Comparison of ENCODE assay signal across 10 mouse cellular contexts in the genomic region with DNA sequence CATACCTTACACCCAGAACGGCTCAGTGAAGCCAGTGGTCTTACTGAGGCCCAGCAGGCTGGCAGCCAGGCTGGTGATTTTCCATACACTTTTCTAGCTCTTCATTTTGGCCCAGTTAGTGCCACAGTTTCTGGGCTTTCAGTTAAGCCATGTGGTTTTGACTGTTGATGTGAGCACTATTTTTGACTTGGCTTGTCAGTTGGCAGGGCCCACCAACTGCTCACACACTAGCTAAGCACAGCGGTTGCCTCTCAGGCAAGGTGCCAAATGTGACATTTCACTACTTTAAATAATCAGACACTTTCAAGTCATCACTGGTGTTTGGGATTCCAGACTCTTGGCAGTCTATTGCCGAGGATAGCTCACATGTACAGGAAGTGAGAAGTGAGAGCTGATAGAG.
DNase-seq lines count a peak whose midpoint lies in the region; ATAC-seq and TF ChIP-seq lines count a peak whose summit lies in the region.
"Had no signal": no experiment of that assay in that cellular context is flagged by ENCODE, and none has a peak within 500 bp of the region (broad histone marks: within the 10 kb centered on the region; RNA-seq: fewer than 3 reads in every experiment).

No protein-coding gene starts in this region.

- no peak overlapping the region for H3K9ac ChIP-seq in lung, embryonic 15.5 days
- H3K9ac ChIP-seq: embryonic facial prominence, embryonic 12.5 days had no signal

- H3K27ac ChIP-seq in lung, embryonic 15.5 days = no peak overlapping the region
- no peak overlapping the region for H3K27ac ChIP-seq in thymus, adult 2 months (ENCODE audit: control insufficient read depth, insufficient read depth, low read length)
- H3K27ac ChIP-seq: embryonic facial prominence, embryonic 12.5 days had no signal

- peak; percentile 65; the same call in 1 of the 2 replicates for ATAC-seq in lung, embryonic 15.5 days (ENCODE audit: borderline replicate concordance, extremely low read depth, low FRiP score, low TSS enrichment)

- no peaks in the 10 kb centered on the region for H3K36me3 ChIP-seq in lung, embryonic 15.5 days
- no peaks in the 10 kb centered on the region for H3K36me3 ChIP-seq in thymus, adult 2 months (ENCODE audit: control insufficient read depth, insufficient read depth, low read length)
- H3K36me3 ChIP-seq: embryonic facial prominence, embryonic 12.5 days; G1E had no signal

- TF ChIP-seq POLR2A in lung, adult 2 months (IDR thresholded peaks at IDR 0.05; ENCODE audit: borderline replicate concordance, extremely low read depth, low read depth, low read length) = no peak
- no peak for TF ChIP-seq POLR2A in thymus, adult 2 months (IDR thresholded peaks at IDR 0.05; ENCODE audit: control insufficient read depth, extremely low read depth, insufficient read depth, low read length, poor library complexity)

- TF ChIP-seq CTCF in lung, adult 2 months (IDR thresholded peaks at IDR 0.05; ENCODE audit: insufficient read depth, low read length) = no peak
- TF ChIP-seq CTCF in thymus, adult 2 months (IDR thresholded peaks at IDR 0.05; ENCODE audit: borderline replicate concordance, control insufficient read depth, extremely low read depth, insufficient read depth, low read length, poor library complexity) = no peak

- no peak overlapping the region for H3K4me3 ChIP-seq in lung, embryonic 15.5 days
- H3K4me3 ChIP-seq in lung, adult 2 months (replicated peaks; ENCODE audit: extremely low read depth, low read depth, low read length) = no peak overlapping the region
- no peak overlapping the region for H3K4me3 ChIP-seq in thymus, adult 2 months (ENCODE audit: control insufficient read depth, insufficient read depth, low read length)
- H3K4me3 ChIP-seq: embryonic facial prominence, embryonic 12.5 days had no signal

- no peak for DNase-seq in lung, adult 2 months
- DNase-seq in frontal cortex, postnatal 25 days (ENCODE audit: low spot score in 2 of 2) = peak; percentile 29 to 39
- DNase-seq in layer of hippocampus, postnatal 10 days (ENCODE audit: low spot score in 2 of 2) = peak; percentile 39 to 45
- DNase-seq in right cerebral cortex, postnatal 36 days (ENCODE audit: low spot score in 2 of 2) = peak; percentile 64 to 80
- no peak for DNase-seq in gastrocnemius, postnatal 4 days (ENCODE audit: low spot score in 2 of 2)
- DNase-seq in thymus, adult 2 months = no peak
- no peak for DNase-seq in T-cell, adult 2 months (ENCODE audit: low spot score)

- H3K9me3 ChIP-seq in lung, embryonic 15.5 days = no peaks in the 10 kb centered on the region
- H3K9me3 ChIP-seq: embryonic facial prominence, embryonic 12.5 days; G1E had no signal

- no peaks in the 10 kb centered on the region for H3K4me1 ChIP-seq in lung, embryonic 15.5 days
- no peaks in the 10 kb centered on the region for H3K4me1 ChIP-seq in lung, adult 2 months (ENCODE audit: control insufficient read depth, insufficient read depth, low read length)
- H3K4me1 ChIP-seq in thymus, adult 2 months (replicated peaks; ENCODE audit: control insufficient read depth, insufficient read depth, low read length) = no peaks in the 10 kb centered on the region
- H3K4me1 ChIP-seq: embryonic facial prominence, embryonic 12.5 days had no signal

- H3K4me2 ChIP-seq in lung, embryonic 15.5 days = no peak overlapping the region
- H3K4me2 ChIP-seq: embryonic facial prominence, embryonic 12.5 days had no signal

- H3K27me3 ChIP-seq in lung, embryonic 15.5 days = no peaks in the 10 kb centered on the region
- no peaks in the 10 kb centered on the region for H3K27me3 ChIP-seq in thymus, adult 2 months (ENCODE audit: control insufficient read depth, insufficient read depth, low read length)
- H3K27me3 ChIP-seq: embryonic facial prominence, embryonic 12.5 days had no signal

- WGBS in lung, embryonic 15.5 days = 30% methylated on average over 3 of the region's 3 CpGs
- 30% methylated on average over 3 of the region's 3 CpGs for WGBS in lung, adult 2 months
- 48% methylated on average over 3 of the region's 3 CpGs for WGBS in thymus, adult 2 months

Comparison
In these comparisons a context has a peak if more than half of its experiments do, and no peak if none do; other contexts are left out.
1. DNase-seq: peak in frontal cortex, postnatal 25 days (2 of 2), layer of hippocampus, postnatal 10 days (2 of 2) and right cerebral cortex, postnatal 36 days (2 of 2); none in lung, adult 2 months (single experiment), gastrocnemius, postnatal 4 days (0 of 2), thymus, adult 2 months (single experiment) and T-cell, adult 2 months (single experiment).